Mouse (Mus musculus): ENCODE results near the gene Dna2.
"Not testable (repeated sequence)": the region's sequence is repeated elsewhere in the genome, so short reads cannot be mapped to it uniquely, and the experiment has no call there.

Dna2 gene

GRCm38 (mm10) chr10:62946738-62947471 is at the start of gene Dna2:
TSS of gene Dna2 (plus strand) at chr10:62947026.
- DNase-seq (ENCODE audit: low read depth, low spot score) = peak; percentile 75

- DNase-seq (ENCODE audit: low read depth, low spot score) = no peak
These were observed 49.4 kb upstream of the Dna2 start for GRCm38 (mm10) chr10:62897437-62897836.

- no peak for DNase-seq (ENCODE audit: low read depth, low spot score)
These were observed 48.8 kb upstream of the Dna2 start for GRCm38 (mm10) chr10:62898061-62898460.

- DNase-seq (ENCODE audit: low read depth, low spot score) = no peak
These were observed 46.7 kb upstream of the Dna2 start for GRCm38 (mm10) chr10:62900144-62900543.

GRCm38 (mm10) chr10:62901826-62902225 is 45.0 kb upstream of the Dna2 start:
- no peak for DNase-seq (ENCODE audit: low read depth, low spot score)

- DNase-seq (ENCODE audit: low read depth, low spot score) = no peak
These were observed 44.0 kb upstream of the Dna2 start for GRCm38 (mm10) chr10:62902829-62903228.

GRCm38 (mm10) chr10:62906336-62906735 is 40.5 kb upstream of the Dna2 start:
- no peak for DNase-seq (ENCODE audit: low read depth, low spot score)

GRCm38 (mm10) chr10:62908896-62909295 is 37.9 kb upstream of the Dna2 start, which contains the start of gene Tet1:
TSS of gene Tet1 (minus strand) at chr10:62908996.
- not testable (repeated sequence) for DNase-seq (ENCODE audit: low read depth, low spot score)

- DNase-seq (ENCODE audit: low read depth, low spot score) = no peak
These were observed 35.7 kb upstream of the Dna2 start for GRCm38 (mm10) chr10:62911120-62911519.

GRCm38 (mm10) chr10:62918985-62919384 is 27.8 kb upstream of the Dna2 start:
- DNase-seq (ENCODE audit: low read depth, low spot score) = no peak

- peak; percentile 77 for DNase-seq (ENCODE audit: low read depth, low spot score)
These were observed 26.7 kb upstream of the Dna2 start, which contains the start of gene Slc25a16 for GRCm38 (mm10) chr10:62919925-62920765. TSS of gene Slc25a16 (plus strand) at chr10:62920633.

GRCm38 (mm10) chr10:62920766-62921156 is 26.1 kb upstream of the Dna2 start:
- DNase-seq (ENCODE audit: low read depth, low spot score) = no peak

- no peak for DNase-seq (ENCODE audit: low read depth, low spot score)
These were observed 22.7 kb upstream of the Dna2 start for GRCm38 (mm10) chr10:62924096-62924635.

- no peak for DNase-seq (ENCODE audit: low read depth, low spot score)
These were observed 14.4 kb upstream of the Dna2 start for GRCm38 (mm10) chr10:62932381-62932780.

GRCm38 (mm10) chr10:62944975-62945580 is 1.7 kb upstream of the Dna2 start:
- DNase-seq (ENCODE audit: low read depth, low spot score) = no peak

GRCm38 (mm10) chr10:62948551-62948950 is 1.7 kb downstream of the Dna2 start:
- DNase-seq (ENCODE audit: low read depth, low spot score) = no peak

- DNase-seq (ENCODE audit: low read depth, low spot score) = no peak
These were observed 17.1 kb downstream of the Dna2 start for GRCm38 (mm10) chr10:62963956-62964355.

GRCm38 (mm10) chr10:62965796-62966195 is 19.0 kb downstream of the Dna2 start:
- no peak for DNase-seq (ENCODE audit: low read depth, low spot score)

GRCm38 (mm10) chr10:62966291-62966690 is 19.5 kb downstream of the Dna2 start:
- DNase-seq (ENCODE audit: low read depth, low spot score) = no peak

- no peak for DNase-seq (ENCODE audit: low read depth, low spot score)
These were observed 25.0 kb downstream of the Dna2 start for GRCm38 (mm10) chr10:62971821-62972220.

GRCm38 (mm10) chr10:62979667-62980038 is 32.8 kb downstream of the Dna2 start:
- DNase-seq (ENCODE audit: low read depth, low spot score) = no peak

Data from 3T3-L1 (cell line).